ENCODE assay signal across 8 mouse cellular contexts in genomic region chr9:44721154-44721876, GRCm38 (mm10). TPM values are rescaled to one million over a fixed set of nuclear protein-coding genes. Genes with fewer than 3 reads are reported as not detected.
DNase-seq lines count a peak whose midpoint lies in the region; ATAC-seq and TF ChIP-seq lines count a peak whose summit lies in the region.

No protein-coding gene starts in this region.

- H3K9ac ChIP-seq in MEL (ENCODE audit: control insufficient read depth, low read depth, low read length, poor library complexity, severe bottlenecking), result peak overlapping the region; percentile 74
- peak overlapping the region; percentile 90 for H3K9ac ChIP-seq in forebrain, embryonic 16.5 days (replicated peaks; ENCODE audit: low read depth, low read length)
- peak overlapping the region; percentile 83 for H3K9ac ChIP-seq in neural tube, embryonic 15.5 days (replicated peaks)

- H3K4me2 ChIP-seq in forebrain, embryonic 16.5 days (ENCODE audit: low read length), result peak overlapping the region; percentile 75
- peak overlapping the region; percentile 91 for H3K4me2 ChIP-seq in neural tube, embryonic 15.5 days

- no peak for TF ChIP-seq EP300 in MEL (IDR thresholded peaks at IDR 0.05; ENCODE audit: low read depth in 1 of 2, low read length in 2 of 2)

- no peak for TF ChIP-seq RAD21 in MEL (IDR thresholded peaks at IDR 0.05; ENCODE audit: low read depth, low read length)

- WGBS in forebrain, embryonic 16.5 days, result 2% methylated on average over 37 of the region's 40 CpGs
- WGBS in lung, adult 2 months, result 3% methylated on average over 40 of the region's 40 CpGs
- WGBS in neural tube, embryonic 15.5 days, result 2% methylated on average over 38 of the region's 40 CpGs

- H3K4me1 ChIP-seq in MEL (ENCODE audit: control insufficient read depth in 1 of 2, insufficient read depth in 2 of 2, low read length in 2 of 2), result peaks cover 32 to 50% of the 10 kb centered on the region in 2 experiments
- peaks cover 57% of the 10 kb centered on the region for H3K4me1 ChIP-seq in forebrain, embryonic 16.5 days (replicated peaks; ENCODE audit: control insufficient read depth, insufficient read depth, low read length)
- peaks cover 30% of the 10 kb centered on the region for H3K4me1 ChIP-seq in lung, adult 2 months (ENCODE audit: control insufficient read depth, insufficient read depth, low read length)
- H3K4me1 ChIP-seq in neural tube, embryonic 15.5 days, result peaks cover 81% of the 10 kb centered on the region

- H3K4me3 ChIP-seq in MEL (ENCODE audit: control insufficient read depth in 1 of 2, insufficient read depth in 1 of 2, low read depth in 2 of 2, low read length in 2 of 2), result peak overlapping the region; percentile 67 to 76
- H3K4me3 ChIP-seq in forebrain, embryonic 16.5 days (replicated peaks; ENCODE audit: low read length), result peak overlapping the region; percentile 83
- H3K4me3 ChIP-seq in layer of hippocampus, adult 2 months, result peak overlapping the region; percentile 72
- H3K4me3 ChIP-seq in lung, adult 2 months (replicated peaks; ENCODE audit: extremely low read depth, low read depth, low read length), result peak overlapping the region; percentile 36
- peak overlapping the region; percentile 70 for H3K4me3 ChIP-seq in neural tube, embryonic 15.5 days (replicated peaks)

- no peaks in the 10 kb centered on the region for H3K9me3 ChIP-seq in MEL (replicated peaks; ENCODE audit: insufficient read depth, low read length)
- no peaks in the 10 kb centered on the region for H3K9me3 ChIP-seq in forebrain, embryonic 16.5 days (ENCODE audit: control insufficient read depth, low read length)
- H3K9me3 ChIP-seq in neural tube, embryonic 15.5 days (replicated peaks), result no peaks in the 10 kb centered on the region

- peak; percentile 91 for DNase-seq in MEL (ENCODE audit: low read depth, low spot score)
- peak; percentile 95 for DNase-seq in cerebellum, adult 11-12 months
- peak; percentile 87 to 90 for DNase-seq in heart, postnatal 36 days
- DNase-seq in layer of hippocampus, adult 2 months (ENCODE audit: low spot score in 2 of 2), result peak; percentile 86 to 90
- peak; percentile 85 for DNase-seq in lung, adult 2 months
- peak; percentile 35 to 61 for DNase-seq in thymus, postnatal 36 days

- TF ChIP-seq POLR2A in MEL (IDR thresholded peaks at IDR 0.05; ENCODE audit: control insufficient read depth in 1 of 2, insufficient read depth in 1 of 2, low read depth in 1 of 2, low read length in 2 of 2, poor library complexity in 1 of 2), result peak in 1 of 2 experiments; percentile 51; a peak in 1 of 4 replicates
- no peak for TF ChIP-seq POLR2A in lung, adult 2 months (IDR thresholded peaks at IDR 0.05; ENCODE audit: borderline replicate concordance, extremely low read depth, low read depth, low read length)

- TF ChIP-seq CTCF in MEL (IDR thresholded peaks at IDR 0.05 in 2 of 3, conservative IDR thresholded peaks at IDR 0.05 in 1 of 3; ENCODE audit: control insufficient read depth in 1 of 3, insufficient read depth in 1 of 3, low read depth in 2 of 3, low read length in 3 of 3, poor library complexity in 1 of 3, severe bottlenecking in 1 of 3), result peak; percentile 6 to 67 (median 31); a peak in 4 of 6 replicates
- peak; percentile 73 for TF ChIP-seq CTCF in layer of hippocampus, adult 2 months (conservative IDR thresholded peaks at IDR 0.05)
- TF ChIP-seq CTCF in lung, adult 2 months (IDR thresholded peaks at IDR 0.05; ENCODE audit: insufficient read depth, low read length), result 0 out of 2 replicates have a peak, but pooled peaks have one; percentile 13

- H3K27me3 ChIP-seq in MEL (ENCODE audit: control insufficient read depth in 1 of 2, insufficient read depth in 2 of 2, low read length in 2 of 2), result no peaks in the 10 kb centered on the region
- H3K27me3 ChIP-seq in forebrain, embryonic 16.5 days (replicated peaks; ENCODE audit: control insufficient read depth, insufficient read depth, low read length), result no peaks in the 10 kb centered on the region
- no peaks in the 10 kb centered on the region for H3K27me3 ChIP-seq in neural tube, embryonic 15.5 days (replicated peaks)

- peak; percentile 86 for ATAC-seq in forebrain, embryonic 16.5 days
- peak; percentile 85 for ATAC-seq in neural tube, embryonic 15.5 days (ENCODE audit: low FRiP score)

- H3K27ac ChIP-seq in MEL (ENCODE audit: control insufficient read depth, low read depth, low read length), result no peak overlapping the region
- peak overlapping the region; percentile 69 for H3K27ac ChIP-seq in forebrain, embryonic 16.5 days (ENCODE audit: low read length)
- peak overlapping the region; percentile 91 for H3K27ac ChIP-seq in layer of hippocampus, adult 2 months
- H3K27ac ChIP-seq in neural tube, embryonic 15.5 days (replicated peaks), result peak overlapping the region; percentile 83

- H3K36me3 ChIP-seq in MEL (ENCODE audit: control insufficient read depth in 1 of 2, insufficient read depth in 2 of 2, low read length in 2 of 2), result peaks cover 0 to 31% of the 10 kb centered on the region in 2 experiments; a peak in 2 of 4 replicates
- H3K36me3 ChIP-seq in forebrain, embryonic 16.5 days (ENCODE audit: control insufficient read depth, insufficient read depth), result no peaks in the 10 kb centered on the region
- peaks cover 12% of the 10 kb centered on the region for H3K36me3 ChIP-seq in neural tube, embryonic 15.5 days

- intact Hi-C loops in heart, postnatal 36 days (cut with DNase I), result no loop called here

- H3K79me2 ChIP-seq in MEL (ENCODE audit: control insufficient read depth, insufficient read depth, low read length, poor library complexity), result no peaks in the 10 kb centered on the region; the same call in 1 of the 2 replicates

TF ChIP-seq in MEL, 35 proteins besides CTCF, POLR2A, EP300 and RAD21 (continues in another document):
- TF ChIP-seq GATA1 (IDR thresholded peaks at IDR 0.05; ENCODE audit: low read depth, low read length) (no peak), HCFC1 (IDR thresholded peaks at IDR 0.05; ENCODE audit: low read depth, low read length) (peak; percentile 68), RCOR1 (IDR thresholded peaks at IDR 0.05; ENCODE audit: low read depth, low read length) (no peak), MXI1 (IDR thresholded peaks at IDR 0.05; ENCODE audit: low read depth, low read length) (no peak; the same call in none of the 2 replicates), MAZ (IDR thresholded peaks at IDR 0.05; ENCODE audit: low read depth, low read length) (peak; percentile 88; the same call in 1 of the 2 replicates), CHD1 (IDR thresholded peaks at IDR 0.05; ENCODE audit: low read depth, low read length) (no peak), ZMIZ1 (IDR thresholded peaks at IDR 0.05; ENCODE audit: low read depth, low read length) (0 out of 2 replicates have a peak, but pooled peaks have one; percentile 57), ZKSCAN1 (IDR thresholded peaks at IDR 0.05; ENCODE audit: low read depth, low read length) (no peak), BHLHE40 (IDR thresholded peaks at IDR 0.05; ENCODE audit: borderline replicate concordance, low read depth, low read length) (no peak), TCF12 (IDR thresholded peaks at IDR 0.05; ENCODE audit: low read depth, low read length) (peak; percentile 35; the same call in 1 of the 2 replicates), NRF1 (IDR thresholded peaks at IDR 0.05; ENCODE audit: insufficient read depth, low read depth, low read length, poor library complexity, severe bottlenecking) (no peak), MYC (IDR thresholded peaks at IDR 0.05; ENCODE audit: low read depth, low read length) (no peak), ZC3H11A (IDR thresholded peaks at IDR 0.05; ENCODE audit: low read depth, low read length) (no peak), POLR2AphosphoS2 (IDR thresholded peaks at IDR 0.05; ENCODE audit: low read length) (no peak)

RNA-seq across cellular contexts. Expression of gene Phldb1, which starts 13.7 kb away (rescaled TPM):
- total RNA-seq in MEL (2012; rRNA removed), result 13.0 and 13.8 TPM in 2 replicates
- polyA plus RNA-seq in MEL (2012; ENCODE audit: insufficient read depth in 1 of 2, insufficient read length in 2 of 2, low read depth in 1 of 2, low replicate concordance in 2 of 2, missing spikeins in 1 of 2), result 10 to 100 TPM in 1 of 2 experiments, not detected in 1; 23.0 TPM
- polyA plus RNA-seq in forebrain, embryonic 16.5 days (2015; fragmentation: Nextera tagmentation; extraction: Ambion mirVana), result 45.0 and 53.6 TPM in 2 replicates
- total RNA-seq in heart, postnatal 36 days (2021), result 100 to 1,000 TPM; 110 to 140 TPM
- 10 to 100 TPM; 71.8 to 86.4 TPM for total RNA-seq in layer of hippocampus, adult 2 months (2021)
- 87.6 and 93.5 TPM in 2 replicates for polyA plus RNA-seq in lung, adult 2 months (2012; rRNA removed)
- 30.2 and 36.1 TPM in 2 replicates for polyA plus RNA-seq in neural tube, embryonic 15.5 days (2015; fragmentation: Nextera tagmentation; extraction: Ambion mirVana)

RNA-seq across cellular contexts. Expression of gene Arcn1, which starts 46.3 kb away (rescaled TPM):
- 118 and 124 TPM in 2 replicates for total RNA-seq in MEL (2012; rRNA removed)
- 100 to 1,000 TPM; 145 to 273 TPM for polyA plus RNA-seq in MEL (2012; ENCODE audit: insufficient read depth in 1 of 2, insufficient read length in 2 of 2, low read depth in 1 of 2, low replicate concordance in 2 of 2, missing spikeins in 1 of 2)
- polyA plus RNA-seq in forebrain, embryonic 16.5 days (2015; fragmentation: Nextera tagmentation; extraction: Ambion mirVana), result 150 and 161 TPM in 2 replicates
- 10 to 100 TPM; 84.4 to 89.0 TPM for total RNA-seq in heart, postnatal 36 days (2021)
- 100 to 1,000 TPM in 1 of 2 experiments, 10 to 100 TPM in 1; 100.0 to 103 TPM for total RNA-seq in layer of hippocampus, adult 2 months (2021)
- polyA plus RNA-seq in lung, adult 2 months (2012; rRNA removed), result 26.6 and 40.8 TPM in 2 replicates
- polyA plus RNA-seq in neural tube, embryonic 15.5 days (2015; fragmentation: Nextera tagmentation; extraction: Ambion mirVana), result 135 and 145 TPM in 2 replicates

RNA-seq across cellular contexts. Expression of gene Ift46, which starts 46.4 kb away (rescaled TPM):
- total RNA-seq in MEL (2012; rRNA removed), result 30.2 and 31.8 TPM in 2 replicates
- polyA plus RNA-seq in MEL (2012; ENCODE audit: insufficient read depth in 1 of 2, insufficient read length in 2 of 2, low read depth in 1 of 2, low replicate concordance in 2 of 2, missing spikeins in 1 of 2), result 10 to 100 TPM in 1 of 2 experiments, not detected in 1; 51.9 TPM
- 184 and 187 TPM in 2 replicates for polyA plus RNA-seq in forebrain, embryonic 16.5 days (2015; fragmentation: Nextera tagmentation; extraction: Ambion mirVana)
- total RNA-seq in heart, postnatal 36 days (2021), result 10 to 100 TPM; 27.2 to 41.2 TPM
- total RNA-seq in layer of hippocampus, adult 2 months (2021), result 10 to 100 TPM; 73.9 to 84.9 TPM
- polyA plus RNA-seq in lung, adult 2 months (2012; rRNA removed), result 38.9 and 67.5 TPM in 2 replicates
- 133 and 136 TPM in 2 replicates for polyA plus RNA-seq in neural tube, embryonic 15.5 days (2015; fragmentation: Nextera tagmentation; extraction: Ambion mirVana)

RNA-seq across cellular contexts. Expression of gene Treh, which starts 48.3 kb away (rescaled TPM):
- not detected in 2 replicates for total RNA-seq in MEL (2012; rRNA removed)
- not detected for polyA plus RNA-seq in MEL (2012; ENCODE audit: insufficient read depth in 1 of 2, insufficient read length in 2 of 2, low read depth in 1 of 2, low replicate concordance in 2 of 2, missing spikeins in 1 of 2)
- not detected in 2 replicates for polyA plus RNA-seq in forebrain, embryonic 16.5 days (2015; fragmentation: Nextera tagmentation; extraction: Ambion mirVana)
- not detected for total RNA-seq in heart, postnatal 36 days (2021)
- total RNA-seq in layer of hippocampus, adult 2 months (2021), result under 1 TPM in 1 of 2 experiments, not detected in 1; 0.18 TPM
- not detected in 2 replicates for polyA plus RNA-seq in lung, adult 2 months (2012; rRNA removed)
- not detected in 2 replicates for polyA plus RNA-seq in neural tube, embryonic 15.5 days (2015; fragmentation: Nextera tagmentation; extraction: Ambion mirVana)

Comparison
In these comparisons a context has a peak if more than half of its experiments do, and no peak if none do; other contexts are left out.
1. CTCF ChIP-seq: peak in every context shown above with its lines; median percentile 73 in layer of hippocampus, adult 2 months; 31 in MEL; 13 in lung, adult 2 months.